Mouse (Mus musculus) effector memory CD4-positive, alpha-beta T cell, adult 7 months (primary cell): ENCODE data around the gene Lats2. TPM values are rescaled to one million over a fixed set of nuclear protein-coding genes. Genes with fewer than 3 reads are reported as not detected.

ENCODE experiments used
- polyA plus RNA-seq: library from polyadenylated mRNA; unstranded; fragments of 100-300 nt; shearing (Covaris generic); gene quantifications from one replicate; pipeline ENCODE4 v1.2.1, GENCODE M21; 2017

Lats2 gene
- 82.2 TPM for polyA plus RNA-seq

GRCm38 (mm10) chr14:57758237-57758636, at the start of gene Lats2:
Gene Lats2 (minus strand): TSS chr14:57758388.

GRCm38 (mm10) chr14:57797991-57798931, 40.1 kb upstream of the Lats2 start, which contains the start of gene Sap18:
Gene Sap18 (plus strand): TSS chr14:57798180.

GRCm38 (mm10) chr14:57746001-57746771, 12.0 kb downstream of the Lats2 start, which contains the start of gene Gm49361:
Gene Gm49361 (minus strand): TSS chr14:57746103.

GRCm38 (mm10) chr14:57664822-57665627, 93.2 kb downstream of the Lats2 start, which contains the start of gene Xpo4:
Gene Xpo4 (minus strand): TSS chr14:57665430.

Other genes starting within 250 kb of the Lats2 start
- gene Il17d, start 233.6 kb downstream of the Lats2 start, polyA plus RNA-seq: not detected
- 18.1 TPM for gene Eef1akmt1, start 186.8 kb downstream of the Lats2 start, polyA plus RNA-seq
- 39.6 TPM for gene Xpo4, start 93.0 kb downstream of the Lats2 start, polyA plus RNA-seq
- not detected for gene Gm49361, start 12.3 kb downstream of the Lats2 start, polyA plus RNA-seq
- gene Sap18, start 39.8 kb upstream of the Lats2 start, polyA plus RNA-seq: 242 TPM
- gene Ska3, start 67.8 kb upstream of the Lats2 start, polyA plus RNA-seq: 0.51 TPM
- 76.7 TPM for gene Mrpl57, start 67.8 kb upstream of the Lats2 start, polyA plus RNA-seq
- 152 TPM for gene Zdhhc20, start 131.9 kb upstream of the Lats2 start, polyA plus RNA-seq
- gene Micu2, start 240.9 kb upstream of the Lats2 start, polyA plus RNA-seq: 71.1 TPM